ENCODE assay signal across 24 mouse cellular contexts in genomic region chr11:53652427-53652826, GRCm38 (mm10). TPM values are rescaled to one million over a fixed set of nuclear protein-coding genes. Genes with fewer than 3 reads are reported as not detected.
DNase-seq lines count a peak whose midpoint lies in the region; TF ChIP-seq lines count a peak whose summit lies in the region.
"Had no signal": no experiment of that assay in that cellular context is flagged by ENCODE, and none has a peak within 500 bp of the region (broad histone marks: within the 10 kb centered on the region; RNA-seq: fewer than 3 reads in every experiment).

No protein-coding gene starts in this region.

- no peak overlapping the region for H3K4me3 ChIP-seq in MEL (ENCODE audit: control insufficient read depth in 1 of 2, insufficient read depth in 1 of 2, low read depth in 2 of 2, low read length in 2 of 2)

- TF ChIP-seq EP300 in MEL (IDR thresholded peaks at IDR 0.05; ENCODE audit: low read depth in 1 of 2, low read length in 2 of 2) = peak; percentile 79 to 87

- no peaks in the 10 kb centered on the region for H3K9me3 ChIP-seq in MEL (replicated peaks; ENCODE audit: insufficient read depth, low read length)
- H3K9me3 ChIP-seq: G1E had no signal

- TF ChIP-seq CTCF in MEL (IDR thresholded peaks at IDR 0.05 in 2 of 3, conservative IDR thresholded peaks at IDR 0.05 in 1 of 3; ENCODE audit: control insufficient read depth in 1 of 3, insufficient read depth in 1 of 3, low read depth in 2 of 3, low read length in 3 of 3, poor library complexity in 1 of 3, severe bottlenecking in 1 of 3) = no peak

- H3K36me3 ChIP-seq in MEL (ENCODE audit: control insufficient read depth in 1 of 2, insufficient read depth in 2 of 2, low read length in 2 of 2) = peaks cover 47 to 49% of the 10 kb centered on the region in 2 experiments

- H3K27me3 ChIP-seq in MEL (ENCODE audit: control insufficient read depth in 1 of 2, insufficient read depth in 2 of 2, low read length in 2 of 2) = no peaks in the 10 kb centered on the region
- H3K27me3 ChIP-seq: CH12.LX, Patski had no signal

- no peak for TF ChIP-seq RAD21 in MEL (IDR thresholded peaks at IDR 0.05; ENCODE audit: low read depth, low read length)

- H3K79me2 ChIP-seq in MEL (ENCODE audit: control insufficient read depth, insufficient read depth, low read length, poor library complexity) = no peaks in the 10 kb centered on the region

- peak overlapping the region; percentile 42 for H3K27ac ChIP-seq in MEL (ENCODE audit: control insufficient read depth, low read depth, low read length)

- TF ChIP-seq POLR2A in MEL (IDR thresholded peaks at IDR 0.05; ENCODE audit: control insufficient read depth in 1 of 2, insufficient read depth in 1 of 2, low read depth in 1 of 2, low read length in 2 of 2, poor library complexity in 1 of 2) = no peak

- H3K4me1 ChIP-seq in MEL (ENCODE audit: control insufficient read depth in 1 of 2, insufficient read depth in 2 of 2, low read length in 2 of 2) = peaks cover 42 to 52% of the 10 kb centered on the region in 2 experiments

- peak; percentile 53 for DNase-seq in MEL (ENCODE audit: low read depth, low spot score)
- no peak for DNase-seq in adrenal gland, adult 2 months
- DNase-seq: adrenal gland, adult 8-10 months; adrenal gland, postnatal 10 days; adrenal gland, postnatal 14 days; adrenal gland, postnatal 25 days; adrenal gland, postnatal 36 days; B cell, adult 2 months; cerebellum, adult 11 months; cerebellum, adult 11-12 months; cerebellum, adult 18-20 months; cerebellum, adult 2 months; cerebellum, adult 8-10 months; cerebellum, adult 9-10 months had no signal

- H3K9ac ChIP-seq in MEL (ENCODE audit: control insufficient read depth, low read depth, low read length, poor library complexity, severe bottlenecking) = no peak overlapping the region

TF ChIP-seq in MEL, 35 proteins besides CTCF, POLR2A, EP300 and RAD21:
- TF ChIP-seq SMC3 (IDR thresholded peaks at IDR 0.05; ENCODE audit: low read depth, low read length) (no peak), NELFE (IDR thresholded peaks at IDR 0.05; ENCODE audit: low read depth, low read length) (no peak), POLR2AphosphoS5 (IDR thresholded peaks at IDR 0.05; ENCODE audit: borderline replicate concordance, low read depth, low read length) (no peak), NRF1 (IDR thresholded peaks at IDR 0.05; ENCODE audit: insufficient read depth, low read depth, low read length, poor library complexity, severe bottlenecking) (no peak), BHLHE40 (IDR thresholded peaks at IDR 0.05; ENCODE audit: borderline replicate concordance, low read depth, low read length) (no peak), MAX (IDR thresholded peaks at IDR 0.05; ENCODE audit: low read length) (no peak), ZKSCAN1 (IDR thresholded peaks at IDR 0.05; ENCODE audit: low read depth, low read length) (no peak), ELF1 (IDR thresholded peaks at IDR 0.05; ENCODE audit: low read depth, low read length) (no peak), UBTF (IDR thresholded peaks at IDR 0.05; ENCODE audit: borderline replicate concordance, insufficient read depth, low read depth, low read length) (no peak), JUND (IDR thresholded peaks at IDR 0.05; ENCODE audit: low read depth, low read length) (no peak), GATA1 (IDR thresholded peaks at IDR 0.05; ENCODE audit: low read depth, low read length) (peak; percentile 66), TCF12 (IDR thresholded peaks at IDR 0.05; ENCODE audit: low read depth, low read length) (peak; percentile 79), RCOR1 (IDR thresholded peaks at IDR 0.05; ENCODE audit: low read depth, low read length) (peak; percentile 60), POLR2AphosphoS2 (IDR thresholded peaks at IDR 0.05; ENCODE audit: low read length) (no peak), TAL1 (IDR thresholded peaks at IDR 0.05; ENCODE audit: low read length) (no peak), ZNF384 (IDR thresholded peaks at IDR 0.05; ENCODE audit: low read depth, low read length) (no peak), MAFK (IDR thresholded peaks at IDR 0.05; ENCODE audit: borderline replicate concordance, low read depth, low read length) (no peak), KAT2A (conservative IDR thresholded peaks at IDR 0.05; ENCODE audit: low read depth, low read length) (no peak; the same call in 1 of the 2 replicates), MEF2A (IDR thresholded peaks at IDR 0.05; ENCODE audit: extremely low read depth, insufficient replicate concordance, low read depth, low read length, poor library complexity, severe bottlenecking) (peak; percentile 31; the same call in 1 of the 2 replicates), HCFC1 (IDR thresholded peaks at IDR 0.05; ENCODE audit: low read depth, low read length) (no peak), ZMIZ1 (IDR thresholded peaks at IDR 0.05; ENCODE audit: low read depth, low read length) (no peak), TBP (IDR thresholded peaks at IDR 0.05; ENCODE audit: low read depth, low read length) (no peak), CHD2 (IDR thresholded peaks at IDR 0.05; ENCODE audit: low read length) (no peak), SIN3A (IDR thresholded peaks at IDR 0.05; ENCODE audit: low read length) (peak; percentile 61; the same call in 1 of the 2 replicates), CHD1 (IDR thresholded peaks at IDR 0.05; ENCODE audit: low read depth, low read length) (no peak), ETS1 (IDR thresholded peaks at IDR 0.05; ENCODE audit: low read depth, low read length) (peak; percentile 90), MYB (IDR thresholded peaks at IDR 0.05; ENCODE audit: low read depth, low read length) (peak; percentile 28; the same call in 1 of the 2 replicates), USF2 (IDR thresholded peaks at IDR 0.05; ENCODE audit: borderline replicate concordance in 1 of 2, insufficient read depth in 1 of 2, low read depth in 1 of 2, low read length in 2 of 2) (no peak), USF1 (IDR thresholded peaks at IDR 0.05; ENCODE audit: low read depth, low read length) (no peak), MXI1 (IDR thresholded peaks at IDR 0.05; ENCODE audit: low read depth, low read length) (0 out of 2 replicates have a peak, but pooled peaks have one; percentile 35), E2F4 (IDR thresholded peaks at IDR 0.05; ENCODE audit: borderline replicate concordance, low read depth, low read length) (no peak), GABPA (IDR thresholded peaks at IDR 0.05; ENCODE audit: low read depth, low read length) (no peak), MYC (IDR thresholded peaks at IDR 0.05; ENCODE audit: low read depth, low read length) (no peak), ZC3H11A (IDR thresholded peaks at IDR 0.05; ENCODE audit: low read depth, low read length) (no peak)
TF ChIP-seq in MEL: peak in this region for 8.

RNA-seq across cellular contexts. Expression of gene Il13, which starts 17.9 kb away (rescaled TPM):
- not detected in 2 replicates for total RNA-seq in MEL (2012; rRNA removed)
- not detected for polyA plus RNA-seq in MEL (2012; ENCODE audit: insufficient read depth in 1 of 2, insufficient read length in 2 of 2, low read depth in 1 of 2, low replicate concordance in 2 of 2, missing spikeins in 1 of 2)
- not detected for total RNA-seq in adrenal gland, adult 2 months (2021)
- not detected in 2 replicates for polyA plus RNA-seq in adrenal gland, adult 2 months (2012; rRNA removed)
- total RNA-seq: adrenal gland, adult 18-20 months; adrenal gland, adult 8-10 months; adrenal gland, postnatal 10 days; adrenal gland, postnatal 14 days; adrenal gland, postnatal 25 days; adrenal gland, postnatal 36 days; adrenal gland, postnatal 4 days; ES-E14 had no signal
- polyA plus RNA-seq: activated CD4-positive, CD25-positive, alpha-beta regulatory T cell, adult 4 months; brain, embryonic 14.5 days; C2C12; CD4-positive, CD25-positive, alpha-beta regulatory T cell, adult 4 months; cerebellum, adult 2 months; G1E; Patski had no signal

RNA-seq across cellular contexts. Expression of gene Il4, which starts 34.0 kb away (rescaled TPM):
- 9.4 and 10.4 TPM in 2 replicates for total RNA-seq in MEL (2012; rRNA removed)
- 1 to 10 TPM in 1 of 2 experiments, not detected in 1; 4.3 TPM for polyA plus RNA-seq in MEL (2012; ENCODE audit: insufficient read depth in 1 of 2, insufficient read length in 2 of 2, low read depth in 1 of 2, low replicate concordance in 2 of 2, missing spikeins in 1 of 2)
- not detected for total RNA-seq in adrenal gland, adult 2 months (2021)
- not detected in 2 replicates for polyA plus RNA-seq in adrenal gland, adult 2 months (2012; rRNA removed)
- total RNA-seq: adrenal gland, adult 18-20 months; adrenal gland, adult 8-10 months; adrenal gland, postnatal 10 days; adrenal gland, postnatal 14 days; adrenal gland, postnatal 25 days; adrenal gland, postnatal 36 days; adrenal gland, postnatal 4 days; ES-E14 had no signal
- polyA plus RNA-seq: brain, embryonic 14.5 days; C2C12; cerebellum, adult 2 months had no signal

RNA-seq across cellular contexts. Expression of gene Rad50, which starts 54.7 kb away (rescaled TPM):
- 41.2 and 44.6 TPM in 2 replicates for total RNA-seq in MEL (2012; rRNA removed)
- 100 to 1,000 TPM in 1 of 2 experiments, 10 to 100 TPM in 1; 32.6 to 447 TPM for polyA plus RNA-seq in MEL (2012; ENCODE audit: insufficient read depth in 1 of 2, insufficient read length in 2 of 2, low read depth in 1 of 2, low replicate concordance in 2 of 2, missing spikeins in 1 of 2)
- 10 to 100 TPM; 11.6 to 13.8 TPM for total RNA-seq in adrenal gland, adult 2 months (2021)
- polyA plus RNA-seq in adrenal gland, adult 2 months (2012; rRNA removed) = 2.6 and 3.6 TPM in 2 replicates

Comparison
In these comparisons a context has a peak if more than half of its experiments do, and no peak if none do; other contexts are left out.
1. RNA of gene Il4, which starts 34.0 kb away (total RNA-seq): 9.4 to 10.4 TPM in MEL; not detected in adrenal gland, adult 2 months; every median in the first group is over 10 times any median in the second.